Mouse (Mus musculus) gastrocnemius, postnatal 25 days (tissue): Measurements from ENCODE around the gene Pbx3. TPM values are rescaled to one million over a fixed set of nuclear protein-coding genes. Genes with fewer than 3 reads are reported as not detected.

Source experiments
- DNase-seq: peaks from one replicate; pipeline ENCODE4 v3.0.0; 2022
- total RNA-seq, 2 experiments: library from RNA; stranded (reverse); gene quantifications; 1 replicate in 1 of 2; 2 replicates in 1 of 2; pipeline ENCODE4 v1.2.3; 2021

Gene Pbx3
- total RNA-seq, 2 experiments from 2014 or later: 2.7 to 4.1 TPM

- DNase-seq: no peak
These were observed 233.3 kb downstream of the Pbx3 start for GRCm38 (mm10) chr2:34139470-34140158.

DNA sequence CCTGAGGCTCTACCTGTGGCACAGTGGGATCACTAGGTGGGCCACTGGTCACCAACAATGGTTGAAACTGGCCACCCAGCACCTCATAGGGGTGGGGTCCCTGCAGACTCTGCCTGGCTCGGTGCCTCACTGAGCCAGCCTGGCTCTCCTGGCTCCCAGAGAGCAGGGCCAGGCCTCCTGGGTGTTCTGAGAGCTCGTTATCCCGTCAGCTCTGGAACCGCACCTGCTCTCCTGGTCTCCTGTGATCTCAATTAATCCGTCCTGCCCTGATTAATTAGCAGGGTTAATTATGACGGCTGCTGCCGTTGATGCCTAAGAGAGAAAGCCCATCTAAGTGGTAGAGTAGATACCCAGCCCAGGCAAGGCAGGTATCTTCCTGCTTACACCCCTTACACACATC, 237.6 kb downstream of the Pbx3 start:
- no peak for DNase-seq

GRCm38 (mm10) chr2:34132751-34133150, 240.2 kb downstream of the Pbx3 start:
- DNase-seq: no peak

DNA sequence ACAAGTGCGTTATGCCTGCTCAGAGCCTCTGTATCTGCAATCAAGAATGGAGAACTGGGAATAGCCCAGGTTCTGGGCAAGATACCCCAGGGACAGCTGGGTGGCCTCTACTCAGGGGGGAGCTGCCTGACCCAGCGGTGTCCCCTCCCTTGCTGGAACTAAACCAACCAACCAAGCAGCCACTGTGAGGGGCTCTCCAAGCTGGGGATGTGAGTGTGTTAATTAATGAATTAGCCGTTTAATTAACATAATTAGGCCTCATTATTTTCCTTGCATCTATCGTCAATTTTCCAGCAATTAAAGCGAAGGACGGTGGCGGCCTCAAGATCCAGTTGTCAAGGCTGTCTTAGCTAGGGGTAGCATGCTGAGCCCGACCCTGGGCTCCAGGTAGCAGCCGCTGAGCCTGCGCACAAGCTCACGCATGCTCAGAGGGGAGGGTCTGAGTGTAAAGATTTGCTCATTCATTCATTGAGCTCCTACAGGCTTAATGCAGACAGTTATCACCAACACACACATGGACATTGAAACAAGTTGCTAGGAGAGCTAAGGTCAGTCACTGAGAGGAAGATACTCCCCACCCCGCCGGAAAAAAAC, 243.2 kb downstream of the Pbx3 start:
- DNase-seq: no peak

DNA sequence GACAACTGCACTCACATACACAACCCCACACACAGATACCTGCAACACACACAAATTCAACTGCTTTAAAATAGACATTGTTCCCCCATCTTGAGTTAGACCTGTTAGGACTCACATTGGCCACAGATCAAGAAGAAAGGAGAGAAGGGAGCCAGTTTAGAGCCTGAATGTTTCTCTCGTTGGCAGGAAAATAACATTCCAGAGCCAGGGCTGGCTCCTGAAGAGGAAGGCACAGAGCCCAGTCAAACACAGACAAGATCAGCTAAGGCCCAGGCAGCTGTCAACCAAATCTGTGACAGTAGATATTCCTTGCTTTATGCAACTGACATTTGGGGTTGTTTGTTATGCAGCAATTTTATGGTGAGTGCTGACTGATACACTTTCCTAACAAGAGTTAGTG, 245.1 kb downstream of the Pbx3 start:
- no peak for DNase-seq

- DNase-seq: no peak
These were observed 249.0 kb downstream of the Pbx3 start for GRCm38 (mm10) chr2:34123896-34124295.

Other genes starting within 250 kb of the Pbx3 start
- 10 to 100 TPM; 54.6 to 63.1 TPM for gene Mapkap1, start 33.6 kb upstream of the Pbx3 start, total RNA-seq